Mouse (Mus musculus) CD8-positive naive resting alpha-beta T cell, adult 57 days (primary cell): ENCODE data around the gene Gm20890. TPM values are rescaled to one million over a fixed set of nuclear protein-coding genes. Genes with fewer than 3 reads are reported as not detected.

Experiments used
- total RNA-seq: library from RNA; stranded (reverse); gene quantifications from one replicate; pipeline ENCODE4 v1.2.4, GENCODE M21; 2023

Gm20890 gene
- not detected for total RNA-seq

GRCm38 (mm10) chrY:26776699-26777098 is at the start of gene Gm20890:
Gm20890 (minus strand) TSS chrY:26776799.

